Mouse (Mus musculus) midbrain, embryonic 10.5 days (tissue): ENCODE measurements at regions not wholly inside any gene's neighbourhood (a gene's known extent, or its start where the extent isn't known, plus 50 kb on each side); places are given as distances from the start of the nearest gene placed in this dataset.
"Not testable (repeated sequence)": the region's sequence is repeated elsewhere in the genome, so short reads cannot be mapped to it uniquely, and the experiment has no call there.

Experiments
- DNase-seq: peaks from one replicate; pipeline ENCODE4 v3.0.0-alpha.2; 2017; ENCODE audit warnings: low spot score
- H3K27ac ChIP-seq: fragments of 300-500 bp; sonication (generic); replicated peaks from 2 replicates; pipeline ENCODE4 v1.5.1; 2016; ENCODE audit warnings: mild to moderate bottlenecking
- H3K27me3 ChIP-seq: fragments of 300-500 bp; sonication (generic); 2 replicates; pipeline ENCODE4 v1.6.1; 2016; ENCODE audit warnings: low read depth, mild to moderate bottlenecking; ENCODE audit not compliant: poor library complexity, severe bottlenecking
- H3K36me3 ChIP-seq: fragments of 300-500 bp; sonication (generic); 2 replicates; pipeline ENCODE4 v1.6.1; 2016; ENCODE audit warnings: mild to moderate bottlenecking, moderate library complexity
- H3K4me1 ChIP-seq: fragments of 300-500 bp; sonication (generic); 2 replicates; pipeline ENCODE4 v1.6.1; 2016
- H3K4me3 ChIP-seq: fragments of 300-500 bp; sonication (generic); 2 replicates; pipeline ENCODE4 v1.5.1; 2016; ENCODE audit warnings: mild to moderate bottlenecking, moderate library complexity
- H3K9me3 ChIP-seq: fragments of 300-500 bp; sonication (generic); replicated peaks from 2 replicates; pipeline ENCODE4 v1.6.1; 2016; ENCODE audit warnings: mild to moderate bottlenecking
- WGBS: fragments of 180-500 bp; shearing (Covaris S2); methylation state at CpG from one replicate; pipeline ENCODE4 v1.1.7; 2016; 5-methylcytosine and 5-hydroxymethylcytosine counted together

DNA sequence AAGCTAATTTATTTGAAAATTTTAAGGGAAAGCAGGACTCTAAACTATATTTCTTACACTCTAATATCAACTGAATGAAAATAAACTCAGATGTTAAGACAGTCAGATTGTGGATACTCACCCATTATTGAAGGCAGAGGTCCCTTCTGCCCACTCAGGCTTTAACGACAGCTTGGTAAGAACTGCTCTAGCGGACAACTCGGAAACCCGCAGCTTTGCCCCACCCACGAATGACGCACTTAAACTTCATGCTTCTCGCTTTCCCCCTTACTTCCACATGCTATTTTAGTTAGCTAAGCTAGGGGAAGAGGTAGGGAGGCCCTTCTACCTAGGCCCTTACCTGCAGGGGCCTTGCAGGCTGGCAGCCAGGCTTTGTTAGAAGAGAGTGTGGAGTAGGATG is 50.8 kb upstream of the Elmo1 start:
- H3K27me3 ChIP-seq = no peaks in the 10 kb centered on the region
- H3K4me3 ChIP-seq = no peak overlapping the region
- 0 out of 2 replicates have a peak overlapping the region, but pooled peaks have one; percentile 28 for H3K27ac ChIP-seq
- no peaks in the 10 kb centered on the region for H3K9me3 ChIP-seq
- H3K36me3 ChIP-seq = no peaks in the 10 kb centered on the region
- WGBS = 94% methylated on average over 7 of the region's 7 CpGs
- DNase-seq = no peak
- H3K4me1 ChIP-seq = peaks cover 12% of the 10 kb centered on the region

DNA sequence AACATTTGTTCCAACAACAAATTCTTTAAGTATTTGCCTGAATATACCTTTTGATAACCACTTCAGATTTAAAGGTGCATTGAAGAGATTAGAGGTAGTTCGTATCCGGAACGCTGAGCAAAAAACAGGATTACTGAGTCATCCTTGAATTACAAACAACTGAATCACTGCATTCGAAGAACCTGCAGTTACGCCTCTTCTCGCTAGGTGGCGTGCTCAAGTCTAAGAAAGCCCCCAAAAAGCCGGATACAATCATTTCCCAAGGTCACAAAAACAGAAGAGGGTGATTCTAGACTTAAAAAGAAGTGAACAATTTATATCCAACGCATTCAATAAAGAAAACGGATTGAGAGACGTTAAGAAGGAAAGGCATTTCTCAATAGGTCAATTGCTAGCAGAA is 51.9 kb upstream of the Elmo1 start:
- no peaks in the 10 kb centered on the region for H3K36me3 ChIP-seq
- no peak overlapping the region for H3K27ac ChIP-seq
- DNase-seq = peak; percentile 22
- 24% methylated on average over 11 of the region's 11 CpGs for WGBS
- H3K4me3 ChIP-seq = no peak overlapping the region
- no peaks in the 10 kb centered on the region for H3K27me3 ChIP-seq
- H3K9me3 ChIP-seq = no peaks in the 10 kb centered on the region
- peaks cover 12% of the 10 kb centered on the region for H3K4me1 ChIP-seq

GRCm38 (mm10) chr13:20037436-20037835 is 53.0 kb upstream of the Elmo1 start:
- 90% methylated on average over 7 of the region's 7 CpGs for WGBS
- no peak overlapping the region for H3K27ac ChIP-seq
- H3K36me3 ChIP-seq = no peaks in the 10 kb centered on the region
- no peak for DNase-seq
- H3K4me3 ChIP-seq = no peak overlapping the region
- H3K27me3 ChIP-seq = no peaks in the 10 kb centered on the region
- no peaks in the 10 kb centered on the region for H3K9me3 ChIP-seq
- H3K4me1 ChIP-seq = peaks cover 12% of the 10 kb centered on the region

GRCm38 (mm10) chr13:20033937-20034735 is 56.3 kb upstream of the Elmo1 start:
- no peaks in the 10 kb centered on the region for H3K27me3 ChIP-seq
- 90% methylated on average over 11 of the region's 11 CpGs for WGBS
- no peaks in the 10 kb centered on the region for H3K9me3 ChIP-seq
- no peaks in the 10 kb centered on the region for H3K36me3 ChIP-seq
- H3K4me1 ChIP-seq = no peaks in the 10 kb centered on the region
- DNase-seq = no peak
- H3K27ac ChIP-seq = no peak overlapping the region
- no peak overlapping the region for H3K4me3 ChIP-seq

- Histone ChIP-seq H3K36me3 (no peaks in the 10 kb centered on the region), H3K27ac (no peak overlapping the region), H3K27me3 (no peaks in the 10 kb centered on the region), H3K4me1 (no peaks in the 10 kb centered on the region), H3K4me3 (no peak overlapping the region), H3K9me3 (no peaks in the 10 kb centered on the region)
- no peak for DNase-seq
- WGBS = 87% methylated on average over 5 of the region's 5 CpGs
Measured at GRCm38 (mm10) chr13:20031660-20032059, 58.7 kb upstream of the Elmo1 start.

GRCm38 (mm10) chr13:20031082-20031481 is 59.3 kb upstream of the Elmo1 start:
- no peak for DNase-seq
- Histone ChIP-seq H3K9me3 (no peaks in the 10 kb centered on the region), H3K27me3 (no peaks in the 10 kb centered on the region), H3K27ac (no peak overlapping the region), H3K4me3 (no peak overlapping the region), H3K36me3 (no peaks in the 10 kb centered on the region), H3K4me1 (no peaks in the 10 kb centered on the region)
- WGBS = 74% methylated on average over 5 of the region's 5 CpGs

DNA sequence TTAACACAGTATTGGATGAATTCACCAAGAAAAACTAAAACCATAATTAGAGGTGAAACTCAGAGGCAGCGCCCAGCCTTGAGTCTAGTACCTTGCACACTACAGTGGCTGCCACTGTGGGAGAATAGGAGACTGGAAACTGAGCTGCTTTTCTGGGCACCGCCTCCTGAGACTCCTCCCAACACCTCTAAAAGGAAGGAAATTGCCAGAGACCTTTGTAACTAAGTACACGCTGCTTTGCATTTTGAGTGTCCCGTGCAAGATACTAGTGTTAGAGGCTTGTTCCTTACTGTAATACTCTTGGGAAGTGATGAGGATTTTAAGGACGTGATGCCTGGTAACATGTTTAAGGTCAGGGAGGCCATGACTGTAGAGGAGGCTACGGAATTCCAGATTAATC is 63.8 kb upstream of the Elmo1 start:
- Histone ChIP-seq H3K27ac (no peak overlapping the region), H3K9me3 (no peaks in the 10 kb centered on the region), H3K4me1 (no peaks in the 10 kb centered on the region), H3K4me3 (no peak overlapping the region), H3K36me3 (no peaks in the 10 kb centered on the region), H3K27me3 (no peaks in the 10 kb centered on the region)
- 87% methylated on average over 6 of the region's 6 CpGs for WGBS
- DNase-seq = no peak

DNA sequence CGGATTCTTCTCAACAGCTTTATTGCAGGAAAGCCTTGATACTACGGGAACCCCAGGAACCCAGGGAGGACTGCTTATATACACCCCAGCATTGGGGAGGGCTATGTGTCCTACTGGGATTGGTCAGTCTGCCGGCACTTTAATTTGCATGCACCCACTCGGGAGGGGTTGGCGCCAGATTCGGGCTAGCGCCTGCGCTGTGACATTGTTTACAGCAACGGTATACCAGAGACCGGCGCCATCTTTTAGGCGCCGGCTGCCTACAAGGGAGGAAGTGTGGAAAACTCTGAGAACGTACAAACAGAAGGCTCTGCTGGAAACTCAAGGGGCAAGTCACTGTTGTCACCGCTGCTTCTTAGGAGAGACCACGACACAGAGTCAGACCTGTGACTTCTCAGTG is 73.9 kb upstream of the Elmo1 start:
- not testable (repeated sequence) for H3K36me3 ChIP-seq, DNase-seq, H3K27me3 ChIP-seq, H3K27ac ChIP-seq, H3K4me3 ChIP-seq, H3K9me3 ChIP-seq, H3K4me1 ChIP-seq
- 91% methylated on average over 16 of the region's 16 CpGs for WGBS

DNA sequence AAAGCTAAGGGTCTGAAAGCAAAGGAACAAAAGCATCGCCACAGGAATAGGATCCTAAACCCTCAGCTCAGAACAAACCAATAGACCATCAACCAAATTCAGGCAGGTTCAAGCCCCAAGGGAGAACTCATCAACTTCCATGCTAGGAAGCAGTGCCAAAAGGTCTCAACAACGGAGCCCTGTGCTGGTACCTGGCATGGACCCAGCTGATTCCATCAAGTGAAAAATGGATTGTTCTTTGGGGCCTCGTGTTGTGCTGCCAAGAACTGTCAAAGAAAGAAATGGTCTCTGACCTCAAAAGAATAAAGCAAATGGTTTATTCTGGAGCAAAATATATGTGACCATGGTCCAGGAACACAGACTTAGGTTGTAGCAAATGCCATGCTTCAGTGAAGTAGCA is 77.8 kb upstream of the Elmo1 start:
- H3K27ac ChIP-seq = no peak overlapping the region
- no peaks in the 10 kb centered on the region for H3K9me3 ChIP-seq
- no peaks in the 10 kb centered on the region for H3K4me1 ChIP-seq
- no peaks in the 10 kb centered on the region for H3K27me3 ChIP-seq
- no peak overlapping the region for H3K4me3 ChIP-seq
- no peak for DNase-seq
- no peaks in the 10 kb centered on the region for H3K36me3 ChIP-seq
- 83% methylated on average over 3 of the region's 3 CpGs for WGBS

DNA sequence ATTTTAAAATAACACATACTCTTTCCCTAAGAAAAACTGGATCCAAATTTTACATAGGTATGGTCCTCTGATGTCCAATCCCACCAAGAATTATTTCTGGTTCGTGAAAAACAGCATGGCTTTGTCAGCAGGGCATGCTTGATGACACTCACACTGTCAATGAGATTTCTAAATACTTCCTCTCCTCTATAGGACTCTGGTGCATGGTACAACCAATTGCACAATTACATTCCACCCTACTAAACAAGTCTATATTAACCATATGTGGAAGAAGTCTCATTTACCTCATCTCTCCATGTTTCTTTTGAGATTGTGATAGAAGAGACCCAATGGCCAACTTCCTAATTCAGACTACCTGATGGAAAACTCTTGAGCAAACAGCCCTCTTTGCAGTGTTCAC is 81.2 kb upstream of the Elmo1 start:
- DNase-seq = no peak
- no peak overlapping the region for H3K4me3 ChIP-seq
- WGBS = 75% methylated on average over 1 of the region's 1 CpGs
- no peaks in the 10 kb centered on the region for H3K4me1 ChIP-seq
- H3K27ac ChIP-seq = no peak overlapping the region
- H3K27me3 ChIP-seq = no peaks in the 10 kb centered on the region
- no peaks in the 10 kb centered on the region for H3K36me3 ChIP-seq
- H3K9me3 ChIP-seq = no peaks in the 10 kb centered on the region

- Histone ChIP-seq H3K27ac (no peak overlapping the region), H3K9me3 (no peaks in the 10 kb centered on the region), H3K4me1 (no peaks in the 10 kb centered on the region), H3K4me3 (no peak overlapping the region), H3K36me3 (no peaks in the 10 kb centered on the region), H3K27me3 (no peaks in the 10 kb centered on the region)
- DNase-seq = no peak
- 91% methylated on average over 2 of the region's 2 CpGs for WGBS
Measured at GRCm38 (mm10) chr13:20007561-20007960, 82.8 kb upstream of the Elmo1 start.

DNA sequence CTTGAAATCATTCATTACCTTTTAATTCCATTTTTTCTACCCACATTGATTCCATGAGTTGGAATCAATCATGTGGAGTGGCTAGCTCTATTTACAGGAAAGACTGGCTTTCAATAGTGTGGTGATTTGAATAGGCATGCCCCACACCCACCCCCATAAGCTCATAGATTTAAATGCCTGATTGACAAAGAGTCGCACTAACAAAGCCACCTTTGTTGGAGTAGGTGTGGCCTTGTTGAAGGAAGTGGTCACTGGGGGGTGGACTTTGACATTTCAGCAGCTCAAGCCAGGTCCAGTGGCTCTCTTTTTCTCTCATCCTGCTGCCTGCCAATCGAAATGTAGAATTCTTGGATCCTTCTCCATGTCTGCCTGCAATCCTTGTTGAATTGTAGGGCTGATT is 92.8 kb upstream of the Elmo1 start:
- H3K27me3 ChIP-seq = no peaks in the 10 kb centered on the region
- no peak overlapping the region for H3K4me3 ChIP-seq
- H3K27ac ChIP-seq = no peak overlapping the region
- H3K4me1 ChIP-seq = no peaks in the 10 kb centered on the region
- WGBS = 73% methylated on average over 2 of the region's 2 CpGs
- no peak for DNase-seq
- H3K36me3 ChIP-seq = no peaks in the 10 kb centered on the region
- peaks cover 5% of the 10 kb centered on the region; the same call in 1 of the 2 replicates for H3K9me3 ChIP-seq

- H3K27me3 ChIP-seq = no peaks in the 10 kb centered on the region
- no peak overlapping the region for H3K27ac ChIP-seq
- no peaks in the 10 kb centered on the region for H3K9me3 ChIP-seq
- DNase-seq = no peak
- H3K4me3 ChIP-seq = no peak overlapping the region
- no peaks in the 10 kb centered on the region for H3K36me3 ChIP-seq
- H3K4me1 ChIP-seq = peaks cover 4% of the 10 kb centered on the region; the same call in 1 of the 2 replicates
Measured at GRCm38 (mm10) chr13:19975621-19976020, 114.8 kb upstream of the Elmo1 start.

- no peak for DNase-seq
- no peaks in the 10 kb centered on the region for H3K27me3 ChIP-seq
- no peak overlapping the region for H3K27ac ChIP-seq
- H3K9me3 ChIP-seq = no peaks in the 10 kb centered on the region
- no peak overlapping the region for H3K4me3 ChIP-seq
- H3K4me1 ChIP-seq = no peaks in the 10 kb centered on the region
- H3K36me3 ChIP-seq = no peaks in the 10 kb centered on the region
- 95% methylated on average over 1 of the region's 1 CpGs for WGBS
Measured at GRCm38 (mm10) chr13:19966566-19966965, 123.8 kb upstream of the Elmo1 start.
